Mouse (Mus musculus): ENCODE results near the gene 3110040N11Rik.

GRCm38 (mm10) chr7:81772786-81773539, 16.3 kb downstream of the 3110040N11Rik start:
- TF ChIP-seq CTCF (IDR thresholded peaks at IDR 0.05; ENCODE audit: low read depth, low read length) (no peak), POLR2A (IDR thresholded peaks at IDR 0.05; ENCODE audit: insufficient read depth, low read length) (no peak), EP300 (IDR thresholded peaks at IDR 0.05; ENCODE audit: insufficient read depth, low read depth, low read length) (no peak)

All from ES-Bruce4 (cell line).